Mouse (Mus musculus) urinary bladder, adult 18-20 months (tissue): ENCODE results near the gene Klri1.
"Not testable (repeated sequence)": the region's sequence is repeated elsewhere in the genome, so short reads cannot be mapped to it uniquely, and the experiment has no call there.

ENCODE experiments used
- DNase-seq, 2 experiments: peaks; one replicate each; pipeline ENCODE4 v3.0.0; 2022; ENCODE audit warnings: low spot score in 2 of 2, mixed read lengths in 2 of 2

Klri1 gene

DNA sequence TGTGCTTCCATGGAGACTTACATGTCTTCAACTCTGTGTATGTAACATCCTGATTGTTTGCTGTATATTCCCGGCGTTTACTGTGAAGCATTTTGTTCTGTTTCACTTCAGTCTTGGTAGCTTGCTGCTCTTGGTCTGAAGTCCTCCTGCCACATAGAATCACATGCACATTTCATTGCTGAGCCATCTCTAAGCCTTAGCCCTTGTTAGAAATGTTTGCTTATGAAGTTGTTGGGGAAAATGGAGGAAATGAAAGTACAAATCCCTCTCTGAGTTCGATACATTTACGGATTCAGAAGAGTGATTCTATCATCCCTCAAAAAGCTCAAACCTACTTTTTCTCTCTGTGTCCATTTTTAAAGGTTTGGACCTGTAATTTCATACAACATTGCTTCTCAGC lies at the start of gene Klri1:
TSS of gene Klri1 (minus strand) at position 101 of the 400 bp plus-strand sequence.
- no peak for DNase-seq

DNA sequence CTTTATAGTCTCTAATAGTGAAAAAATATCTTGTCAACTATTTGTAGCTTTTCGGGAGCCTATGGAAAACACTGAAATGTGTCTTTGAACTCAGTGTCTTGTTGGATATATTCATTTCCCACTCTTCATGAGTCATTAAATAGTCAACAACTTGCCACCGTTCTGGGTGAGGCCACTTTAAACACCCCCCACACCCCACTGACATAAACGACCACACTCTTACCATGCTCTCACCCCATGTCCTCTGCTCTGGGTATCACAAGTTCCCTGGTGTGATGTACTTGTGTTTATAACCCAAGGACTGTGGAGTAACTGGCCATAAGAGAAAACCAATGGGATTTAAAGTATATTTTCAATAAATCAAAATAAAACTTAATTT lies 30.7 kb upstream of the Klri1 start:
- DNase-seq = no peak

GRCm38 (mm10) chr6:129747016-129747653 lies 30.2 kb upstream of the Klri1 start:
- DNase-seq = no peak

- DNase-seq = no peak
Observed at GRCm38 (mm10) chr6:129746151-129746550, 29.2 kb upstream of the Klri1 start.

- DNase-seq = no peak
Observed at GRCm38 (mm10) chr6:129740069-129740721, 23.3 kb upstream of the Klri1 start, which contains the start of gene Klri2. Gene Klri2 (minus strand): TSS chr6:129740484.

GRCm38 (mm10) chr6:129736414-129736813 lies 19.5 kb upstream of the Klri1 start:
- no peak for DNase-seq

GRCm38 (mm10) chr6:129727237-129727636 lies 10.3 kb upstream of the Klri1 start:
- no peak for DNase-seq

GRCm38 (mm10) chr6:129721390-129721789 lies 4.5 kb upstream of the Klri1 start:
- DNase-seq = no peak

DNA sequence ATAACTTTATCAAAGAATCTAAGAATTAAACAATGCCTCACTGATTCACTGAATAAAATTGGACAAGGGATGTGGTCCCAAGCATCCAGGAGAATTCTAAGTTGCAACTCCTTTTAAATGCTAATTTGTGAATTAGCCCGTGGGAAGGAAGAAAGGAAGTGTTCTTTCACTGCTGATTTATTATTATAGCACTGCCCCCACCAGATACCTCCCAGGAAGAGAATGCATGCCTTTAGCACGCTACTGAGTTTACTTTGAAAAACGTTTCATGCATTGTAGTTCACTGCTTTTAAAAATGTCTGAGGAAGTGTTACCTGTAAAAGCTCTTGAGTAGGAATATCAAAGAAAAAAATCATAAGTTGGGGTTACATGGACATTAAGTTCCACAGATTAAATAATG lies 3.6 kb upstream of the Klri1 start:
- no peak for DNase-seq

DNA sequence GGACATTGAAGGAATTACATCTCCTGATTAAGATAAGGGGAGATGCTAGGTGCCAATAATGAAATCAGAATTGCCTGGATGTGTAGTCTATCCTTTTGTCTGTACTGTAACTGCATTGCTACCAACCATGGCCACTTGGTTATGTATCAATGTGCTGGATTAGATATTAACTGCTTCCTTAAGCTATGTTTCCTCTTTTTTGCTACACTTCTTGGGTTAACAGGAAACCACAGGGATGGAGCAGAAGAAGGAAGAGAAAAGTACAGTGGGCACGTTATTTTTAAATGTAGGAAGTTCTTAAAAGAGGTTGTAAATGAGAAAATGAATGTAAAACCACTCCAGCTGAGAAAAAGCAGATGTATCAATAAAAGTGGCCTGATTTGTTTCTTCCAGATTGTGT lies 3.4 kb downstream of the Klri1 start:
- DNase-seq = no peak

DNA sequence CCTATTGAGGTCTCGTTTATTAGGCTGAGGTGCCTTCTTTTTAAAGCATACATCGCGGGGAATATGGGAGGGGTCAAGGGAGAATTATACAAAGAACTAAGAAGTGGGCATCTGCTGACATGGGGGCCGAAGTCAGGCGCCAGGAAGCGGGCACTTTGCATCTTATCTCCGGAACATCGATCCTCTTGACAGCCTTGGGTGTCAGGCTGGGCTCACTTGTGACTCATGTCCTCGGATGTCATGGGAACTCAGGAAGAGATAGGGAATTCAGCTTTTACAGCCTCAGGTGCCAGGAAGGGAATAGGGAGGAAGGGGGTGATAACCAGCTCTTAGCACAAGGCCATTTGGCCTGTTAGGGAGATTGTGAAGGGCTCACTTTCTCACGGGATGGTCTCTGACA lies 25.5 kb downstream of the Klri1 start:
- DNase-seq = not testable (repeated sequence)

DNA sequence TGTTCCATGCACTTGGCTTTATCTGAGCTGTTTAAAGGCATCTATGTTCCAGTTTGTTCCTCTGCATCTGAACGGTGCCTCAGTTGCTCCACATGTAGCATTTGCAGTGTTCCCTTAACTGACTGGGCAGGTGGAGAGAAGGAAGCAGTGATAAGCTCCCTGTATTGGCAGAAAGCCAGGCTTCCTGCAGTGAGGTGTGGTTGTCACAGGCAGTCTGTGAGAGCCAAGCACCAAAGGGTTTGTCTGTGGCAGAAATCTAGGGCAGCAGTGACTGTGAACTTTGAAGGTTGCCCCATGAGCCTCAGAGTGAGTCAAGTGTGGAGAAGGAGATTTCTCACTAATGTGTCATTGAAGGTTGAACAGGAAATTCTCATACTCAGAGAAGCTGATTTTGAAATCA lies 36.6 kb downstream of the Klri1 start:
- peak; percentile 3 to 9 for DNase-seq

GRCm38 (mm10) chr6:129678873-129679272 lies 38.1 kb downstream of the Klri1 start, which contains the start of gene Klrc1:
Gene Klrc1 (minus strand): TSS chr6:129678973.
- DNase-seq = no peak

DNA sequence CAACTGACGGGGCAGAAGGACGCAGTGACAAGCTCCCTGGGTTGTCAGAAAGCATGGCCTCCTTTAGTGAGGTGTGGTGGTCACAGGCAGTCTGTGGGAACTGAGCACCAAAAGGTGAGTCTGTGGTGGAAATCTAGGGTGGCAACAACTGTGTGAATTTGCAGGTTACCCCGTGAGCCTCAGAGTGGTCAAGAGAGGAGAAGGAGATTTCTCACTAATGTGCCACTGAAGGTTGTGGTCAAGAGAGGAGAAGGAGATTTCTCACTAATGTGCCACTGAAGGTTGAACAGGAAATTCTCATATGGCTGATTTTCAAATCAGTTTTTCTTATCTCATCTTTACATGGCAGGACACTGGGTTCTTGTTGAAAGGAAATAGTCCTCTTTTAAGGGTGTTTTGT lies 55.6 kb downstream of the Klri1 start:
- not testable (repeated sequence) for DNase-seq

GRCm38 (mm10) chr6:129660589-129660988 lies 56.3 kb downstream of the Klri1 start, which contains the start of gene Klrc2:
Gene Klrc2 (minus strand): TSS chr6:129660689.
- DNase-seq = not testable (repeated sequence)
